8 mouse cellular contexts compared by ENCODE assay signal in the genomic region with DNA sequence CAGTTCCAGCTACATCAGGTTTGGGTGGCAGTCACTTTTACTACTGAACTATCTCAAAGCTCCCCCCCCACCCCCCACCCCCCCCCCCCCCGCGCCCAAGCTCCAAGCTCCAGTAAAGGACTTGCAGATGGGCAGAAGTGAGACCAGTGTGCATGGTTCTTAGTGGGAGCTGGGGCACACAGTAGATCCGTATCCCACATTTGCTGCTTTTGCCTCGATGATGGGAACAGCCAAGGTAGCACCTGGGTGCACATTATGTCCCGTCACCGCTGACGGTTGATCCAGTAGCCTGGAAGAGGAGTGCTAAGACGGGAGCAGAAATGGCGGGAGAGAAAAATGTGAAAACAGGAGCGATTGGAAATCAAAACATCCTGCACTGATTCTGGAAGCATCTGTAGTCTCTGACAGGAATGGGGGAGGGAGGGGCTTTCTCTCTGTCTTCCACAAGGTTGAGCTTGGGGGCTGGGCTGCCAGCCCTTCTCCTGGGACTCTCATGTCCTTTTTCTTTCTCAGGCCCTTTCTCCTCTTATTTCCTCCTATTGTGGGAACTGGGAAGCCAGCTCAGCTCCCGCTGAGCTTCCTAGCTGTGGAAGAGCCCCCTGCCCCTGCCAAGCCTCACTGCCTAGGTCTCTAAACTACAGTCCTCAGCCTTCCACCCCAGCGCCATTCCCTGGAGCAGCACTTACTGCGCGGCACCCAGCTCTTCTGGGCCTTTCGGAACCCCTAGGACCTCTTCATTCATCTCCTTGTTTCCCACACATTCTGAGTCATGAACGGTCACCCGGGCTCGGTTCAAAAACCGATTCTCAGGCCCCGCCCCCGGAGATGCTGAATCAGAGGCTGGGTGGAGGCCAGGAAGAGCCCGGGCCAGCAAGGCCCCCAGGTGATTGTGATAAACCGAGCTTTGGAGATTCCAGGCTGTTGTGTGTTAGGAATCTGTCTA. TPM values are rescaled to one million over a fixed set of nuclear protein-coding genes. Genes with fewer than 3 reads are reported as not detected.
A peak's percentile ranks its signal among the peaks of the same experiment; 100 is the strongest.
DNase-seq lines count a peak whose midpoint lies in the region; ATAC-seq and TF ChIP-seq lines count a peak whose summit lies in the region.

No protein-coding gene starts in this region.

- ATAC-seq in heart, embryonic 16.5 days (replicated peaks; ENCODE audit: extremely low read depth, insufficient read depth, low FRiP score): peak; percentile 49; the same call in 1 of the 2 replicates
- ATAC-seq in megakaryocyte progenitor cell, adult 5-6 weeks (replicated peaks; ENCODE audit: poor library complexity): 0 out of 2 replicates have a peak, but pooled peaks have one; percentile 14
- no peak for ATAC-seq in monocyte, adult 5-6 weeks (replicated peaks; ENCODE audit: insufficient number of reproducible peaks, low FRiP score, low TSS enrichment, poor library complexity, severe bottlenecking)

- TF ChIP-seq CTCF in ES-Bruce4 (IDR thresholded peaks at IDR 0.05; ENCODE audit: low read depth, low read length): no peak
- no peak for TF ChIP-seq CTCF in embryonic fibroblast, embryonic 13.5 days (IDR thresholded peaks at IDR 0.05; ENCODE audit: borderline replicate concordance, insufficient read depth, low read length)

- no peaks in the 10 kb centered on the region for H3K36me3 ChIP-seq in ES-Bruce4 (ENCODE audit: control insufficient read depth, insufficient read depth, low read length, poor library complexity, severe bottlenecking)
- no peaks in the 10 kb centered on the region for H3K36me3 ChIP-seq in heart, embryonic 16.5 days (ENCODE audit: control insufficient read depth, insufficient read depth)

- H3K4me2 ChIP-seq in heart, embryonic 16.5 days (ENCODE audit: low read depth, low read length): peak overlapping the region; percentile 59

- peaks cover 1% of the 10 kb centered on the region for H3K4me1 ChIP-seq in ES-Bruce4 (ENCODE audit: control insufficient read depth, insufficient read depth, low read length)
- peaks cover 2% of the 10 kb centered on the region; the same call in 1 of the 2 replicates for H3K4me1 ChIP-seq in embryonic fibroblast, embryonic 13.5 days (ENCODE audit: control insufficient read depth, insufficient read depth, low read length)
- peaks cover 8% of the 10 kb centered on the region; the same call in 1 of the 2 replicates for H3K4me1 ChIP-seq in heart, embryonic 16.5 days (ENCODE audit: control insufficient read depth, insufficient read depth, low read length)

- H3K27me3 ChIP-seq in ES-Bruce4 (ENCODE audit: control insufficient read depth, insufficient read depth, low read length, poor library complexity, severe bottlenecking): no peaks in the 10 kb centered on the region
- no peaks in the 10 kb centered on the region for H3K27me3 ChIP-seq in heart, embryonic 16.5 days (ENCODE audit: control insufficient read depth, insufficient read depth, low read length)

- H3K9me3 ChIP-seq in ES-Bruce4 (replicated peaks; ENCODE audit: control insufficient read depth, insufficient read depth, low read length, poor library complexity, severe bottlenecking): peaks cover 10% of the 10 kb centered on the region
- no peaks in the 10 kb centered on the region for H3K9me3 ChIP-seq in heart, embryonic 16.5 days (replicated peaks; ENCODE audit: control insufficient read depth, low read length)

- H3K4me3 ChIP-seq in ES-Bruce4 (ENCODE audit: low read depth, low read length): peak overlapping the region; percentile 54
- peak overlapping the region; percentile 40 for H3K4me3 ChIP-seq in embryonic fibroblast, embryonic 13.5 days (ENCODE audit: insufficient read depth, low read length)
- peak overlapping the region; percentile 34 for H3K4me3 ChIP-seq in heart, embryonic 16.5 days (ENCODE audit: low read length)

- no peak for TF ChIP-seq POLR2A in ES-Bruce4 (IDR thresholded peaks at IDR 0.05; ENCODE audit: insufficient read depth, low read length)
- TF ChIP-seq POLR2A in embryonic fibroblast, embryonic 13.5 days (IDR thresholded peaks at IDR 0.05; ENCODE audit: low read depth, low read length): peak; percentile 49

- 4% methylated on average over 23 of the region's 23 CpGs for WGBS in heart, embryonic 16.5 days

- peak overlapping the region; percentile 70 for H3K27ac ChIP-seq in ES-Bruce4 (ENCODE audit: insufficient read depth, low read length)
- peak overlapping the region; percentile 44; the same call in 1 of the 2 replicates for H3K27ac ChIP-seq in embryonic fibroblast, embryonic 13.5 days (ENCODE audit: insufficient read depth, low read length)
- peak overlapping the region; percentile 7; the same call in 1 of the 2 replicates for H3K27ac ChIP-seq in heart, embryonic 16.5 days (ENCODE audit: low read length)

- 0 out of 2 replicates have a peak, but pooled peaks have one; percentile 36 for TF ChIP-seq EP300 in ES-Bruce4 (IDR thresholded peaks at IDR 0.05; ENCODE audit: insufficient read depth, low read depth, low read length)

- peak overlapping the region; percentile 26 for H3K9ac ChIP-seq in ES-Bruce4 (ENCODE audit: low read depth, poor library complexity, severe bottlenecking)
- H3K9ac ChIP-seq in heart, embryonic 16.5 days (ENCODE audit: low read length): peak overlapping the region; percentile 25

- peak; percentile 88 to 89 for DNase-seq in adrenal gland, postnatal 36 days
- DNase-seq in kidney, postnatal 10 days: peak; percentile 71
- peak; percentile 66 for DNase-seq in testis, postnatal 10 days (ENCODE audit: low spot score)

RNA-seq across cellular contexts. Expression of a gene that starts 10.6 kb away (rescaled TPM):
- 26.9 and 28.1 TPM in 2 replicates for polyA plus RNA-seq in ES-Bruce4 (2011; ENCODE audit: insufficient read depth, insufficient read length, low read depth, missing spikeins)
- total RNA-seq in adrenal gland, postnatal 36 days (2021): 1 to 10 TPM; 4.0 to 4.3 TPM
- polyA plus RNA-seq in embryonic fibroblast, embryonic 13.5 days (2011; ENCODE audit: insufficient read length, low read depth, missing spikeins): 10.3 and 13.7 TPM in 2 replicates
- 11.7 and 12.0 TPM in 2 replicates for polyA plus RNA-seq in heart, embryonic 16.5 days (2015; fragmentation: Nextera tagmentation; extraction: Ambion mirVana)
- total RNA-seq in megakaryocyte progenitor cell, adult 5-6 weeks (2015): 0.83 and 2.5 TPM in 2 replicates
- 0.25 and 0.91 TPM in 2 replicates for total RNA-seq in megakaryocyte progenitor cell, adult 5-6 weeks (2017)
- 0.29 to 0.85 TPM (median 0.68 TPM) in 3 replicates for total RNA-seq in monocyte, adult 5-6 weeks (2017)

Comparison
In these comparisons a context has a peak if more than half of its experiments do, and no peak if none do; other contexts are left out.
1. H3K27ac ChIP-seq: peak in every context shown above with its lines; median percentile 70 in ES-Bruce4; 44 in embryonic fibroblast, embryonic 13.5 days; 7 in heart, embryonic 16.5 days.